Mouse (Mus musculus) bone marrow macrophage, adult 2 months (primary cell): ENCODE measurements at regions not wholly inside any gene's neighbourhood (a gene's known extent, or its start where the extent isn't known, plus 50 kb on each side); places are given as distances from the start of the nearest gene placed in this dataset.

Experiments used
- H3K27ac ChIP-seq: 2 replicates; pipeline ENCODE4 v1.5.1; 2012; ENCODE audit warnings: low read depth, low read length; ENCODE audit not compliant: insufficient read depth
- H3K4me1 ChIP-seq: 2 replicates; pipeline ENCODE4 v1.6.1; 2012; ENCODE audit warnings: low read length; ENCODE audit not compliant: control insufficient read depth, insufficient read depth
- H3K4me3 ChIP-seq: 2 replicates; pipeline ENCODE4 v1.5.1; 2012; ENCODE audit warnings: mild to moderate bottlenecking, low read length, moderate library complexity; ENCODE audit not compliant: insufficient read depth
- CTCF ChIP-seq: IDR thresholded peaks from 2 replicates; pipeline ENCODE4 v1.5.1; 2012; ENCODE audit warnings: low read depth, mild to moderate bottlenecking, low read length, moderate library complexity
- POLR2A ChIP-seq: IDR thresholded peaks from 2 replicates; pipeline ENCODE4 v1.6.1; 2012; ENCODE audit warnings: mild to moderate bottlenecking, low read depth, low read length, borderline replicate concordance

- TF ChIP-seq POLR2A, result no peak
- TF ChIP-seq CTCF, result no peak
These were observed 98.6 kb upstream of the Cpsf6 start for GRCm38 (mm10) chr10:117478202-117478930.

GRCm38 (mm10) chr10:117477331-117478201 lies 97.8 kb upstream of the Cpsf6 start:
- no peak overlapping the region for H3K27ac ChIP-seq
- no peaks in the 10 kb centered on the region for H3K4me1 ChIP-seq
- TF ChIP-seq POLR2A (no peak), CTCF (no peak)
- H3K4me3 ChIP-seq, result no peak overlapping the region

More at GRCm38 (mm10) chr10:117478202-117478930, 98.6 kb upstream of the Cpsf6 start:
- Histone ChIP-seq H3K4me3 (no peak overlapping the region), H3K27ac (no peak overlapping the region), H3K4me1 (no peaks in the 10 kb centered on the region)

- Histone ChIP-seq H3K4me3 (no peak overlapping the region), H3K4me1 (no peaks in the 10 kb centered on the region; the same call in 1 of the 2 replicates), H3K27ac (no peak overlapping the region)
- TF ChIP-seq CTCF, result no peak
- no peak for TF ChIP-seq POLR2A
These were observed 95.5 kb upstream of the Cpsf6 start for GRCm38 (mm10) chr10:117475086-117475945.

GRCm38 (mm10) chr10:117474351-117475085 lies 94.7 kb upstream of the Cpsf6 start:
- Histone ChIP-seq H3K27ac (no peak overlapping the region), H3K4me1 (no peaks in the 10 kb centered on the region; the same call in 1 of the 2 replicates), H3K4me3 (no peak overlapping the region)
- TF ChIP-seq CTCF (no peak), POLR2A (no peak)

- Histone ChIP-seq H3K4me3 (no peak overlapping the region), H3K27ac (no peak overlapping the region), H3K4me1 (no peaks in the 10 kb centered on the region; the same call in 1 of the 2 replicates)
- TF ChIP-seq POLR2A, result no peak
- no peak for TF ChIP-seq CTCF
These were observed 93.7 kb upstream of the Cpsf6 start for GRCm38 (mm10) chr10:117473471-117473870.

GRCm38 (mm10) chr10:117472568-117472930 lies 92.7 kb upstream of the Cpsf6 start:
- TF ChIP-seq CTCF (no peak), POLR2A (no peak)
- Histone ChIP-seq H3K4me1 (no peaks in the 10 kb centered on the region; the same call in 1 of the 2 replicates), H3K27ac (no peak overlapping the region), H3K4me3 (no peak overlapping the region)

- Histone ChIP-seq H3K4me1 (no peaks in the 10 kb centered on the region; the same call in 1 of the 2 replicates), H3K27ac (no peak overlapping the region), H3K4me3 (no peak overlapping the region)
- no peak for TF ChIP-seq CTCF
- TF ChIP-seq POLR2A, result no peak
These were observed 92.2 kb upstream of the Cpsf6 start for GRCm38 (mm10) chr10:117471818-117472567.

- TF ChIP-seq POLR2A (no peak), CTCF (no peak)
- H3K27ac ChIP-seq, result no peak overlapping the region
- no peak overlapping the region for H3K4me3 ChIP-seq
- peaks cover 2% of the 10 kb centered on the region; the same call in 1 of the 2 replicates for H3K4me1 ChIP-seq
These were observed 91.4 kb upstream of the Cpsf6 start for GRCm38 (mm10) chr10:117471036-117471817.
